Mouse (Mus musculus): Measurements from ENCODE around the gene Inca1.

The Inca1 gene

GRCm38 (mm10) chr11:70701984-70702733, 2.2 kb upstream of the Inca1 start:
- DNase-seq (ENCODE audit: low spot score) = no peak

- peak; percentile 53 for DNase-seq (ENCODE audit: low spot score)
Observed at GRCm38 (mm10) chr11:70701221-70701955, 1.4 kb upstream of the Inca1 start.

GRCm38 (mm10) chr11:70700613-70701012, 658 bp upstream of the Inca1 start:
- DNase-seq (ENCODE audit: low spot score) = peak; percentile 79

GRCm38 (mm10) chr11:70699051-70699450, 904 bp downstream of the Inca1 start:
- no peak for DNase-seq (ENCODE audit: low spot score)

GRCm38 (mm10) chr11:70697376-70697775, 2.6 kb downstream of the Inca1 start:
- DNase-seq (ENCODE audit: low spot score) = no peak

- no peak for DNase-seq (ENCODE audit: low spot score)
Observed at GRCm38 (mm10) chr11:70693504-70693903, 6.5 kb downstream of the Inca1 start.

GRCm38 (mm10) chr11:70689578-70689977, 10.4 kb downstream of the Inca1 start:
- DNase-seq (ENCODE audit: low spot score) = peak; percentile 27

- DNase-seq (ENCODE audit: low spot score) = no peak
Observed at GRCm38 (mm10) chr11:70688372-70688771, 11.6 kb downstream of the Inca1 start.

- peak; percentile 86 for DNase-seq (ENCODE audit: low spot score)
Observed at GRCm38 (mm10) chr11:70687601-70688199, 12.3 kb downstream of the Inca1 start, which contains the start of gene Camta2. TSS of gene Camta2 (minus strand) at chr11:70688105.

- peak; percentile 22 for DNase-seq (ENCODE audit: low spot score)
Observed at GRCm38 (mm10) chr11:70686901-70687566, 12.9 kb downstream of the Inca1 start.

- DNase-seq (ENCODE audit: low spot score) = no peak
Observed at GRCm38 (mm10) chr11:70683640-70684039, 16.3 kb downstream of the Inca1 start.

GRCm38 (mm10) chr11:70681897-70682581, 17.9 kb downstream of the Inca1 start:
- no peak for DNase-seq (ENCODE audit: low spot score)

GRCm38 (mm10) chr11:70681170-70681569, 18.8 kb downstream of the Inca1 start:
- DNase-seq (ENCODE audit: low spot score) = no peak

GRCm38 (mm10) chr11:70679894-70680293, 20.1 kb downstream of the Inca1 start:
- no peak for DNase-seq (ENCODE audit: low spot score)

- no peak for DNase-seq (ENCODE audit: low spot score)
Observed at GRCm38 (mm10) chr11:70679361-70679760, 20.6 kb downstream of the Inca1 start.

- DNase-seq (ENCODE audit: low spot score) = no peak
Observed at GRCm38 (mm10) chr11:70678576-70678975, 21.4 kb downstream of the Inca1 start.

GRCm38 (mm10) chr11:70678092-70678491, 21.9 kb downstream of the Inca1 start:
- no peak for DNase-seq (ENCODE audit: low spot score)

GRCm38 (mm10) chr11:70674501-70674900, 25.5 kb downstream of the Inca1 start:
- no peak for DNase-seq (ENCODE audit: low spot score)

- DNase-seq (ENCODE audit: low spot score) = no peak
Observed at GRCm38 (mm10) chr11:70674014-70674413, 25.9 kb downstream of the Inca1 start.

GRCm38 (mm10) chr11:70671333-70672047, 28.5 kb downstream of the Inca1 start:
- DNase-seq (ENCODE audit: low spot score) = no peak

- DNase-seq (ENCODE audit: low spot score) = no peak
Observed at GRCm38 (mm10) chr11:70670483-70670882, 29.5 kb downstream of the Inca1 start.
